Mouse (Mus musculus) midbrain, embryonic 10.5 days (tissue): ENCODE results near the gene Tmem190. TPM values are rescaled to one million over a fixed set of nuclear protein-coding genes. Genes with fewer than 3 reads are reported as not detected.

ENCODE experiments used
- DNase-seq: peaks from one replicate; pipeline ENCODE4 v3.0.0-alpha.2; 2017; ENCODE audit warnings: low spot score
- H3K27ac ChIP-seq: fragments of 300-500 bp; sonication (generic); replicated peaks from 2 replicates; pipeline ENCODE4 v1.5.1; 2016; ENCODE audit warnings: mild to moderate bottlenecking
- H3K27me3 ChIP-seq: fragments of 300-500 bp; sonication (generic); 2 replicates; pipeline ENCODE4 v1.6.1; 2016; ENCODE audit warnings: low read depth, mild to moderate bottlenecking; ENCODE audit not compliant: poor library complexity, severe bottlenecking
- H3K36me3 ChIP-seq: fragments of 300-500 bp; sonication (generic); 2 replicates; pipeline ENCODE4 v1.6.1; 2016; ENCODE audit warnings: mild to moderate bottlenecking, moderate library complexity
- H3K4me1 ChIP-seq: fragments of 300-500 bp; sonication (generic); 2 replicates; pipeline ENCODE4 v1.6.1; 2016
- H3K4me3 ChIP-seq: fragments of 300-500 bp; sonication (generic); 2 replicates; pipeline ENCODE4 v1.5.1; 2016; ENCODE audit warnings: mild to moderate bottlenecking, moderate library complexity
- H3K9me3 ChIP-seq: fragments of 300-500 bp; sonication (generic); replicated peaks from 2 replicates; pipeline ENCODE4 v1.6.1; 2016; ENCODE audit warnings: mild to moderate bottlenecking
- WGBS: fragments of 180-500 bp; shearing (Covaris S2); methylation state at CpG from one replicate; pipeline ENCODE4 v1.1.7; 2016; 5-methylcytosine and 5-hydroxymethylcytosine counted together
- polyA plus RNA-seq: library from polyadenylated mRNA; unstranded; fragments of >200 nt; fragmentation: Nextera tagmentation; extraction: Ambion mirVana; gene quantifications from 2 replicates; pipeline ENCODE4 v1.2.1, GENCODE M21; 2016

Gene Tmem190
- polyA plus RNA-seq: not detected in 2 replicates

DNA sequence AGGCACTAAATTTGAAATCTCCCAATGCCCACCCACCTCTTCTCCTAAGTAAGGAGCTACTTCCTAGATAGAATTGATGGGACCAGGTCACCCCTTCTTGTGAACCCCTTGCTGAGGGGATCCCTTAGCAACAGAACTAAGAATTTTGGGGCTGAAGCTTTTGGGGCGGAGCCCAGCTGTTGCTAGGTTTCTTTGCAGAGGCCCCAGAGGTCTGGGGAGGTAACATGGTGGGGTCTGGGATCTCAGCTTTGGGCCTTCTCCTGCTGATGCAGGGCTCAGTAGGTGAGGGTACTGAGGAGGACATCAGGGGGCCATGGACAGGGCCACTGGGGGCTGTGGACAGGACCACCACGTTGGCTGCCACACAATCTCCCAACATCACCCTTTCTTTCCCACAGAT, at the start of gene Tmem190, which contains the start of gene Il11:
Gene Tmem190 (plus strand): TSS at position 179 of the 400 bp plus-strand sequence.
Gene Il11 (minus strand): TSS at position 101 of the 400 bp plus-strand sequence.
- Histone ChIP-seq H3K4me3 (no peak within 1 kb of the TSS), H3K4me1 (peaks cover 28% of the 10 kb centered on the region), H3K27ac (no peak within 1 kb of the TSS; the same call in 1 of the 2 replicates), H3K27me3 (peaks cover 53% of the 10 kb centered on the region), H3K36me3 (no peaks in the 10 kb centered on the region), H3K9me3 (no peaks in the 10 kb centered on the region)
- DNase-seq: no peak
- WGBS: 81% methylated on average over 2 of the region's 2 CpGs

GRCm38 (mm10) chr7:4732968-4733392, 49.8 kb upstream of the Tmem190 start:
- no peaks in the 10 kb centered on the region for H3K4me1 ChIP-seq
- no peaks in the 10 kb centered on the region for H3K36me3 ChIP-seq
- H3K9me3 ChIP-seq: 0 out of 2 replicates have a peak, but pooled peaks cover 3% of the 10 kb centered on the region
- 77% methylated on average over 6 of the region's 6 CpGs for WGBS
- no peak overlapping the region for H3K4me3 ChIP-seq
- no peaks in the 10 kb centered on the region for H3K27me3 ChIP-seq
- H3K27ac ChIP-seq: no peak overlapping the region
- no peak for DNase-seq

GRCm38 (mm10) chr7:4739041-4739543, 43.6 kb upstream of the Tmem190 start:
- peaks cover 41% of the 10 kb centered on the region for H3K4me1 ChIP-seq
- peak overlapping the region; percentile 96 for H3K27ac ChIP-seq
- no peak for DNase-seq
- H3K27me3 ChIP-seq: no peaks in the 10 kb centered on the region
- H3K9me3 ChIP-seq: no peaks in the 10 kb centered on the region
- 51% methylated on average over 10 of the region's 10 CpGs for WGBS
- H3K4me3 ChIP-seq: peak overlapping the region; percentile 79
- peaks cover 19% of the 10 kb centered on the region for H3K36me3 ChIP-seq

DNA sequence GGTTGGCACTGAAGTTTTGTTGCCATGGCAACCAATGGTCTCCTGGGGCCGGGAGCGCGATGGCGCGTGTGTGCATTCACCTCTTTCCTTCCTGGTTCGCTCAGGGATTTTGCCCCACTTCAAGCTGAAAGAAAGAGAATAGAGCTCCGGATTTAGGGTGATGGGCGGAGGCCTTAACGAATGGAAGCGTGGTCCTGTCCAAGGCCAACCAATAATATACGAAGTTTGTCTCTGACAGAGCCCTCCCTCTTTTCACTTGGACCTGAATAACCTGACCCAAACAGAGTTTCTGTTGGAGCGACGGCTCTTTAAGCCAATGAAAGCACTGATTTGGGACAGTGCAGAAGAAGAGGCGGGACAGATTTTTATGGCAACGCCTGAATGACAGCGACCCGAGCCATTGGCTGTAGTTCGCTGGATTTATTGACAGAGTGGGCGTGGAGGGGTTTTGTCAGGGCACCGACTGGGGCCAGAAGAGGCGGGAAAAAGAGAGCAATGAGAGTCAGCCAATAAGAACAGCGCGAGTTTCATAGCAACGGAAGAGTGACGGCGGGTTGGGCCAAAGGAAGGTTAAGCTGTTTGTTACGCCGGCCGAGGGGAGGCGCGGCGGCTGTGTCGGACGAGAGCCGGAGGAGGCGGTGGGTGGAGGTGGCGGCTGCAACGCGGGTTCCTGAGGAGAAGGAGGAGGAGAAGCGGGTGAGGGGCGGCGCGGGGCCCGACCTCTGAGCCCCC, 43.0 kb upstream of the Tmem190 start, which contains the start of gene Kmt5c:
Gene Kmt5c (plus strand): TSS at position 572 of the 732 bp plus-strand sequence.
- peak; percentile 97 for DNase-seq
- Histone ChIP-seq H3K27me3 (no peaks in the 10 kb centered on the region), H3K9me3 (no peaks in the 10 kb centered on the region), H3K27ac (peak within 1 kb of the TSS; percentile 96), H3K4me3 (peak within 1 kb of the TSS; percentile 79), H3K4me1 (peaks cover 41% of the 10 kb centered on the region), H3K36me3 (peaks cover 25% of the 10 kb centered on the region)
- under 1% methylated on average over 42 of the region's 44 CpGs for WGBS

GRCm38 (mm10) chr7:4740309-4740727, 42.4 kb upstream of the Tmem190 start:
- Histone ChIP-seq H3K27me3 (no peaks in the 10 kb centered on the region), H3K9me3 (no peaks in the 10 kb centered on the region), H3K27ac (peak overlapping the region; percentile 96), H3K4me1 (peaks cover 41% of the 10 kb centered on the region), H3K36me3 (peaks cover 27% of the 10 kb centered on the region), H3K4me3 (peak overlapping the region; percentile 79)
- 1% methylated on average over 14 of the region's 14 CpGs for whole genome bisulfite sequencing
- DNase-seq: no peak

GRCm38 (mm10) chr7:4741151-4741550, 41.6 kb upstream of the Tmem190 start:
- H3K27ac ChIP-seq: peak overlapping the region; percentile 96
- no peaks in the 10 kb centered on the region for H3K27me3 ChIP-seq
- no peaks in the 10 kb centered on the region for H3K9me3 ChIP-seq
- peak; percentile 50 for DNase-seq
- WGBS: 8% methylated on average over 4 of the region's 4 CpGs
- H3K4me3 ChIP-seq: peak overlapping the region; percentile 79
- H3K4me1 ChIP-seq: peaks cover 42% of the 10 kb centered on the region
- H3K36me3 ChIP-seq: peaks cover 36% of the 10 kb centered on the region

DNA sequence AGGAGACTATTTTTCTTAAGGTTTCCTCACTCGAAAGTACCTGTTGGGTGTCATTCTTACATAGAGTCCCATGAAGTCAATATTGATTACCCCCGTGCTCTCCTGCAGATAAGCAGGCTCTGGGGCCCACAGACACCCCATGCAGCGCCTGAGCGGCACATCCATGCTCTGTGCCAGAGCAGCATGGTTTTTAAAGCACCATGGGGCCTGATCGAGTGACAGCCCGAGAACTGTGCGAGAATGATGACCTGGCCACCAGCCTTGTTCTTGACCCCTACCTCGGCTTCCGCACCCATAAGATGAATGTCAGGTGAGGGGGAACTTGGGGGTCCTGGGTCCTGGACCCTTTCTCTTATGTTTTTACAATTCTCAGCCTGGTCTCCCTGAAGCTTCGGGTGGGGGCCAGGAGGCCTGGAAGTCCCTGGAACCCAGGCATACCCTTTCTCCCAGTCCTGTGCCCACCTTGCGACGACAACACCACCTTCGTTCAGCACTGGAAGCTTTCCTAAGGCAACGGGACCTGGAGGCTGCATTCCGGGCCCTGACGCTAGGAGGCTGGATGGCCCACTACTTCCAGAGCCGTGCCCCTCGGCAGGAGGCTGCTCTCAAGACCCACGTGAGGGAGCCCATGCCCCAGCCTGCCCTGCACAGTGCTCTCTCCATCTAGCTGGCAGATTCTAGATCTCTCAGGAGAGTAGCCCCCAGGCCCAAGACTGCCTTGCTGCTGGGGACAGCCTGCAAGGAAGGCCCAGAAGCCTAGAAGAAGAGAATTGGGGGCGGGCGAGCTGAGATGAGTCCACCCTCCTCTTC, 40.9 kb upstream of the Tmem190 start:
- Histone ChIP-seq H3K27me3 (no peaks in the 10 kb centered on the region), H3K4me1 (peaks cover 49% of the 10 kb centered on the region), H3K36me3 (peaks cover 43% of the 10 kb centered on the region), H3K9me3 (no peaks in the 10 kb centered on the region), H3K27ac (peak overlapping the region; percentile 96), H3K4me3 (peak overlapping the region; percentile 79)
- no peak for DNase-seq
- 86% methylated on average over 21 of the region's 21 CpGs for WGBS

GRCm38 (mm10) chr7:4742482-4742819, 40.3 kb upstream of the Tmem190 start:
- 92% methylated on average over 6 of the region's 6 CpGs for WGBS
- peak overlapping the region; percentile 79 for H3K4me3 ChIP-seq
- H3K27ac ChIP-seq: peak overlapping the region; percentile 96

GRCm38 (mm10) chr7:4743354-4743753, 39.4 kb upstream of the Tmem190 start:
- H3K36me3 ChIP-seq: peaks cover 47% of the 10 kb centered on the region
- no peaks in the 10 kb centered on the region for H3K27me3 ChIP-seq
- WGBS: 70% methylated on average over 2 of the region's 2 CpGs
- no peak overlapping the region for H3K4me3 ChIP-seq
- DNase-seq: no peak
- H3K9me3 ChIP-seq: no peaks in the 10 kb centered on the region
- H3K27ac ChIP-seq: no peak overlapping the region
- H3K4me1 ChIP-seq: peaks cover 52% of the 10 kb centered on the region

More at GRCm38 (mm10) chr7:4742482-4742819, 40.3 kb upstream of the Tmem190 start:
- Histone ChIP-seq H3K27me3 (no peaks in the 10 kb centered on the region), H3K9me3 (no peaks in the 10 kb centered on the region), H3K36me3 (peaks cover 47% of the 10 kb centered on the region), H3K4me1 (peaks cover 52% of the 10 kb centered on the region)
- no peak for DNase-seq

DNA sequence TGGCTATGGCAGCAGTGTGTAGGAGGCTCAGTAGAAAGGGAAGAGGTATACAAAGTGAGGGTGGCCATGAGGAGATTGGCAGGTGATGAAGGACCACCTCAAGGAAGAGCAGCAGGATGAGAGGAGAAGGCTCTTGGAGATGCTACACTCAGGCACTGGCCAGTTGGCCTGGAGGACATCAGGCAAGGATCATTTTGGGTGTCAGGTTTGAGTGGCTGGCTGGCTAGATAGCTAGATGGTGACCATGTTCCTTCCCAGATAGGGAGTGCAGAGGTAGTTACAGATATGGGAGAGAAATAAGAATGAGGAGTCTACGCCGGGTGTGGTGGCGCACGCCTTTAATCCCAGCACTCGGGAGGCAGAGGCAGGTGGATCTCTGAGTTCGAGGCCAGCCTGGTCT, 37.9 kb upstream of the Tmem190 start:
- Histone ChIP-seq H3K9me3 (no peaks in the 10 kb centered on the region), H3K27me3 (no peaks in the 10 kb centered on the region), H3K36me3 (peaks cover 47% of the 10 kb centered on the region), H3K4me3 (no peak overlapping the region), H3K27ac (no peak overlapping the region), H3K4me1 (peaks cover 42% of the 10 kb centered on the region)
- WGBS: 91% methylated on average over 6 of the region's 6 CpGs
- DNase-seq: no peak

DNA sequence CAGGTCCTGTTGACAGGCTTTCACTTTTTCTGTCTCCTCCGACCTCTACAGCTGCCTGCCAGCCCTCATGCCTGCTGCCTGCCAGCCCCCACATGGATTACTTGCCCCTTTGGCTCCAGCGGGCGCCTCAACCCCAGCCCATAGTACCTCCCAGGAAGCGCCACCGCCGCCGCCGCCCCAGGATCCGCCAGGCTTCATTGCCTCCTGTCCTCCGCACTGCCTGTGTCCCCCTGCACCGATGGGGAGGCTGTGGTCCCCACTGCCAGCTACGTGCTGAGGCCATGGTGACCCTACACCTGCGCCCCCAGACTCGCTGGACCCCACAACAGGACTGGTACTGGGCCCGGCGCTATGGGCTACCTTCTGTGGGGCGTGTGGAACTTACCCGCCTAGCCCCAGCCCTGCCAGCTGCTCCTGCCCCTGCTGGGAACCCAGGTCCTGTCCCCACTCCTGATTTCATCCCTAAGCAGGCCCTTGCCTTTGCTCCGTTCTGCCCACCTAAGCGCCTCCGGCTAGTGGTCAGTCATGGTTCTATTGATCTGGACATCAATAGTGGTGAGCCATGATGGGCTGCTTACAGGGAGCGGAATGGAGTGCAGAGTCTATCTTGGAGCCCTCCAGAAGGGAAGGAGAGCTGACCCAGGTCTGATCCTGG, 36.3 kb upstream of the Tmem190 start:
- H3K4me1 ChIP-seq: peaks cover 35% of the 10 kb centered on the region
- no peaks in the 10 kb centered on the region for H3K9me3 ChIP-seq
- DNase-seq: no peak
- no peak overlapping the region for H3K4me3 ChIP-seq
- 82% methylated on average over 22 of the region's 22 CpGs for WGBS
- H3K27me3 ChIP-seq: no peaks in the 10 kb centered on the region
- H3K27ac ChIP-seq: peak overlapping the region; percentile 33; the same call in 1 of the 2 replicates
- H3K36me3 ChIP-seq: peaks cover 47% of the 10 kb centered on the region
